Mouse (Mus musculus) forebrain, embryonic 10.5 days (tissue): Measurements from ENCODE around the gene Chaf1a. TPM values are rescaled to one million over a fixed set of nuclear protein-coding genes. Genes with fewer than 3 reads are reported as not detected.

Experiments
- DNase-seq: peaks from one replicate; pipeline ENCODE4 v3.0.0-alpha.2; 2017; ENCODE audit warnings: low spot score; ENCODE audit errors: extremely low spot score
- H3K27ac ChIP-seq: fragments of 300-500 bp; sonication (generic); 2 replicates; pipeline ENCODE4 v1.5.1; 2016; ENCODE audit warnings: mild to moderate bottlenecking
- H3K27me3 ChIP-seq: fragments of 300-500 bp; sonication (generic); 2 replicates; pipeline ENCODE4 v1.6.1; 2016; ENCODE audit warnings: mild to moderate bottlenecking; ENCODE audit not compliant: poor library complexity, severe bottlenecking
- H3K36me3 ChIP-seq: fragments of 300-500 bp; sonication (generic); replicated peaks from 2 replicates; pipeline ENCODE4 v1.6.1; 2016; ENCODE audit warnings: mild to moderate bottlenecking, moderate library complexity
- H3K4me1 ChIP-seq: fragments of 300-500 bp; sonication (generic); 2 replicates; pipeline ENCODE4 v1.6.1; 2016
- H3K4me3 ChIP-seq: fragments of 300-500 bp; sonication (generic); 2 replicates; pipeline ENCODE4 v1.5.1; 2016; ENCODE audit warnings: mild to moderate bottlenecking, moderate library complexity
- H3K9me3 ChIP-seq: fragments of 300-500 bp; sonication (generic); 2 replicates; pipeline ENCODE4 v1.6.1; 2016; ENCODE audit warnings: mild to moderate bottlenecking, moderate library complexity
- WGBS: fragments of 180-500 bp; shearing (Covaris S2); methylation state at CpG from one replicate; pipeline ENCODE4 v1.1.7; 2016; 5-methylcytosine and 5-hydroxymethylcytosine counted together
- polyA plus RNA-seq: library from polyadenylated mRNA; unstranded; fragments of >200 nt; fragmentation: Nextera tagmentation; extraction: Ambion mirVana; gene quantifications from 2 replicates; pipeline ENCODE4 v1.2.1, GENCODE M21; 2016

Gene Chaf1a
- 53.9 and 54.7 TPM in 2 replicates for polyA plus RNA-seq

DNA sequence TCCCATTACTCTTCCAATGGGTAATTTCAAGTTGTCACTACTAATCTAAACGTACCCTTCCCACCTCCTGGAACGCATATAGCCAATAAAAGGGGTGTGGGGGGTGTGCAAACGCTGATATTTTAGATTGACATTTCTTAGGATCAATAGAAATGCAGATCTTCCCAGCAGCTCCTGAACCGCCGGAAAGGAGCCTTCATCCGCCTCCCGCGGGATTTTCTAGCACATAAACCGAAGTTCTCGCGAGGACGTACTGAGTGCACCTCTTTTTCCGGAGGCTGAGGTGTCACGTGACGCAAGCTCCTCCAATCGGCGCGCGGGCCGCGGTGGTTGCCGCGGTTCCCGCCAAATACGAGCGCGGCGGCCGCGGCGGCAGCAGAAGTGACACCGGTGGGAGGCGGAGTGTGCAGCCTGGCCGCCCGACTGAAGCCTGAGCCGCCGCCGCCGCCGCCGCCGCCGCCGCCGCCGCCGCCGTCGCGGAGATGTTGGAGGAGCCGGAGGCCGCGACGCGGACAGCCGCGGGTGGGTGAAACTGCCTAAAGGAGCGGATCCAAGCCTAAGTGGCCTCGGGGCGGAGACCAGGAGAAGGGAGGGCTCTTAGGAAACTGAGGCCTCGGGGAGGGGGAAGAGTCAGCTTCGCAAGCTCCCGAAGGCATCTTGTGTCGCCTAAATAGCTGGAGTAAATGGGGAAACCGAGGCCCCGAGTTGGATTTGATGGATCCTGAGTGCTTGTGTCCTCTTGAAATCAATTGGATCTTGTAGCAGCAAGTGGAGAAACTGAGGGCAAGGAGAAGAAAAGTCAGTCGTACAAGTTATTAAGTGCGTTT, at the start of gene Chaf1a:
TSS of gene Chaf1a (plus strand) at position 410 of the 827 bp plus-strand sequence.
- Histone ChIP-seq H3K9me3 (no peaks in the 10 kb centered on the region), H3K27me3 (no peaks in the 10 kb centered on the region), H3K4me1 (peaks cover 34% of the 10 kb centered on the region), H3K4me3 (peak within 1 kb of the TSS; percentile 91), H3K27ac (peak within 1 kb of the TSS; percentile 96), H3K36me3 (peaks cover 30% of the 10 kb centered on the region)
- WGBS = under 1% methylated on average over 68 of the region's 68 CpGs
- DNase-seq = peak; percentile 95

DNA sequence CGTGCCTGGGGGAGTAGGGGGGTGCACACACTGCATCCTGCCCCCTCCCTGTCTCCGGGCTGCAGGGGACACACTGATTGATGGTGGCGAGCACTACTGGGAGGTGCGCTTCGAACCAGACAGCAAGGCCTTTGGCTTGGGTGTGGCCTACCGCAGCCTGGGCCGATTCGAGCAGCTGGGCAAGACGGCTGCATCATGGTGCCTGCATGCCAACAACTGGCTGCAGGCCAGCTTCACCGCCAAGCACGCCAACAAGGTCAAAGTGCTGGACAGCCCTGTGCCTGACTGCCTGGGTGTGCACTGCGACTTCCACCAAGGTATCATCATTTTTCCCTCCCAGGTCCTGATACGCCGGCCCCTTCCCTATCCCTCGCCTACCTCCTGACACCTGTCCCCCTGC, 44.2 kb upstream of the Chaf1a start:
- peaks cover 17% of the 10 kb centered on the region for H3K27me3 ChIP-seq
- 92% methylated on average over 15 of the region's 15 CpGs for WGBS
- H3K9me3 ChIP-seq = 0 out of 2 replicates have a peak, but pooled peaks cover 4% of the 10 kb centered on the region
- no peak overlapping the region for H3K4me3 ChIP-seq
- H3K27ac ChIP-seq = no peak overlapping the region
- H3K36me3 ChIP-seq = peaks cover 61% of the 10 kb centered on the region
- no peak for DNase-seq
- H3K4me1 ChIP-seq = peaks cover 13% of the 10 kb centered on the region

DNA sequence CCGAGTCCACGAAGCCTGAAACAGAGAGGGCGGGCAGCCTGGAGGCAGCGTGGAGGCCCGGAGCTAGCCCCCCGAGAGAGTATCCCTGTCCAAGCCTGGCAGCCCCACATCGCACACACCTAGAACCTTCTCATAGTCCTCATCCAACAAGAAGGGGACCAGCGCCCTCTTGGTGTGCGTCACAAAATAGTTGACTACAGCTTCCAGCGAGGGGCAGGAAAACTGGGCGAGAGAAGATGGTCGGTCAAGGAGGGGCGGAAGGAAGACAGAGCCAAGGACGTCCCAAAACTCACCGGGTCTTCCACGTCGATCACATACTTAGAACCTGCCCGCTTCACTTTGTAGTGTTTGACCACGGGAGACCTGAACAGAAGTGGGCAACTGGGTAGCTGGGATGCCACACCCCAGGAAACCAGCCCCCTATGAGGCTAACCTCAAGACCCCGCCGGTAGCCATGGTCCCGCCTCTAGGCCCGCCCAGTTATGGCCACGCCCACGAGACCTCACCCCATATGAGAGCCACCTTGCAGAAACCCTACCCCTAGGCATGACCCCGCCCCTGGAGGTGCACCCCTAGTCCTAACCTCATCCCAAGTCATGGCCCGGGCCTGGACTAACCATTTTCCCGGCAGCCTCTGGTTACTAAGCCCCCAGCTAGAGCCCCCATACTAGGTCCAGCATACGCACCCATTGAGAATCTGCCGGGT, 40.3 kb upstream of the Chaf1a start:
- peak overlapping the region; percentile 60; the same call in 1 of the 2 replicates for H3K27ac ChIP-seq
- peaks cover 13% of the 10 kb centered on the region for H3K4me1 ChIP-seq
- 0 out of 2 replicates have a peak, but pooled peaks cover 4% of the 10 kb centered on the region for H3K9me3 ChIP-seq
- H3K36me3 ChIP-seq = peaks cover 30% of the 10 kb centered on the region
- DNase-seq = no peak
- 5% methylated on average over 30 of the region's 30 CpGs for WGBS
- peak overlapping the region; percentile 42 for H3K4me3 ChIP-seq
- peaks cover 30% of the 10 kb centered on the region for H3K27me3 ChIP-seq

DNA sequence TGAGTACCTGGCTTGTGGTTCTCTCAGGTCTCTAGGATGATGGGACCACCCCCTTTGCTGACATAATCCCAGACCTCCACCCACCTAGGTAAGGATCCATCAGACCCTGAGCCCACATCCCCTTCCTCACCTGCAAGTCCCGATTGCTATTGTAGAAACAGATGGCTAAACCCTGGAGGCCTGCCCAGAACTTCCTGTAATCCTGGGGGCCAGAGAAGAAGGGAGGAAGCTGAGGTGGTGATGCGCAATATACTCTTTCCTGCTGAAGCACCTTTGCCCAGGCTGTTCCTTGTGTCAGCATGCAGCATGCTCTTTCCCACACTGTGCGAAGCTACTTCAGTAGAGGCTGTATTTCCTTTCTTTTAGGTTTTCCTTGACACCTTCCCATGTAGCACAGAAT, 37.2 kb upstream of the Chaf1a start:
- H3K27me3 ChIP-seq = peaks cover 36% of the 10 kb centered on the region
- no peak overlapping the region for H3K4me3 ChIP-seq
- peaks cover under 1% of the 10 kb centered on the region; the same call in 1 of the 2 replicates for H3K36me3 ChIP-seq
- no peaks in the 10 kb centered on the region for H3K9me3 ChIP-seq
- DNase-seq = no peak
- 85% methylated on average over 3 of the region's 3 CpGs for WGBS
- H3K4me1 ChIP-seq = peaks cover 28% of the 10 kb centered on the region
- H3K27ac ChIP-seq = no peak overlapping the region

DNA sequence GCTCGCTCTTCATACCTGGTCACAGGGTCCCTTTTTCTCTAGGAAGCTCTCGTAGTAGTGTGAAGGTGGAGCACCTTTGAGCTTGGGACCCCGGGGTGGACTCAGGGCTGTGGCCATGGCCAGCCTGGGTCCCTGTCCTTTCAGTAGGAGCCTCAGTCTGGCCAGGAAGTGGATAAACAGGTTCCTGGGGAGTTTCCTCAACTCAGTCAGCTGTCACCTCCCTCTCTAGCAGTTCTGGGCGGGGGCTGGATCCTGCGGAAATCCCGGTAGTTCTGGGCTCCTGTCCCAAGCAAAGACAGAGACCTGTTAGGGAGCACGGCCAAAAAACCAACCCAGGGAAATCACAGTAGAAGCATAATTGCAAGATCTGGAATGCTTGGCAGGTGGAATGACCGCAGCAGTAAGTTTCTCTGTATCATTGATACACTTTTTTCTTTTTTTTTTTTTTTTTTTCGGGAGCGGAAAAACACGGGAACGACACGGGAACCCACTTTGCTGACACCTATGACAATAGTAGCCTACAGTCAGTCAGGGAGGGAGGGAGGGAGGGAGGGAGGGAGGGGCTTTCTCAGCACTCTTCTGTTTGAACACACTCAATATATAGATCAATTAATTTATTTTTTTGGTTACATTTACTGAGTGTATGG, 34.7 kb upstream of the Chaf1a start, which contains the start of the genes Stap2 and Mpnd:
TSS of gene Stap2 (minus strand) at position 170 of the 647 bp plus-strand sequence.
TSS of gene Mpnd (plus strand) at position 297 of the 647 bp plus-strand sequence.
- peaks cover 38% of the 10 kb centered on the region for H3K4me1 ChIP-seq
- peak within 1 kb of the TSS; percentile 12; the same call in 1 of the 2 replicates for H3K4me3 ChIP-seq
- 57% methylated on average over 13 of the region's 13 CpGs for WGBS
- H3K27me3 ChIP-seq = peaks cover 23% of the 10 kb centered on the region
- peak; percentile 38 for DNase-seq
- no peaks in the 10 kb centered on the region for H3K9me3 ChIP-seq
- peaks cover 5% of the 10 kb centered on the region; the same call in 1 of the 2 replicates for H3K36me3 ChIP-seq
- no peak within 1 kb of the TSS for H3K27ac ChIP-seq

DNA sequence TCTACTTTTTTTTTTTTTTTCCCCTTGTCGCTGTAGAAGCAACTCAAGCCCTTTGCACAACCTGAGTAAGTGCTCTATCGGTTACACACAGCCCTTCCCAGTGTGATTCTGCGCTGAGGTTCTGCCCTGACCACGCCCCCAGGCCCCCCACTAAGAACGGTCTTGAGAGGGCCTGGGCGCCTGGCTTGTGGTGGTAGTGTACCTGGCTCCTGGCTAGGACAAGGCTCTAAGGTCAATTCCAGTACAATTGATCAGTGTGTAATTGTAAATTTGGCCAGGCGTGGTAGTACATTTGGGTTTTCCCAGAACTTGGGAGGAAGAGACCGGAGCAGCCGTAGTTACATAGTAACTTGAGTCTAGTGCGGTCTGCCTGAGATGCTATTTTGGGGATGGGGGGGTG, 33.3 kb upstream of the Chaf1a start:
- no peaks in the 10 kb centered on the region for H3K9me3 ChIP-seq
- H3K4me1 ChIP-seq = peaks cover 48% of the 10 kb centered on the region
- H3K27me3 ChIP-seq = peaks cover 15% of the 10 kb centered on the region
- WGBS = 52% methylated on average over 10 of the region's 10 CpGs
- H3K27ac ChIP-seq = peak overlapping the region; percentile 97
- DNase-seq = no peak
- no peak overlapping the region for H3K4me3 ChIP-seq
- H3K36me3 ChIP-seq = peaks cover 19% of the 10 kb centered on the region

DNA sequence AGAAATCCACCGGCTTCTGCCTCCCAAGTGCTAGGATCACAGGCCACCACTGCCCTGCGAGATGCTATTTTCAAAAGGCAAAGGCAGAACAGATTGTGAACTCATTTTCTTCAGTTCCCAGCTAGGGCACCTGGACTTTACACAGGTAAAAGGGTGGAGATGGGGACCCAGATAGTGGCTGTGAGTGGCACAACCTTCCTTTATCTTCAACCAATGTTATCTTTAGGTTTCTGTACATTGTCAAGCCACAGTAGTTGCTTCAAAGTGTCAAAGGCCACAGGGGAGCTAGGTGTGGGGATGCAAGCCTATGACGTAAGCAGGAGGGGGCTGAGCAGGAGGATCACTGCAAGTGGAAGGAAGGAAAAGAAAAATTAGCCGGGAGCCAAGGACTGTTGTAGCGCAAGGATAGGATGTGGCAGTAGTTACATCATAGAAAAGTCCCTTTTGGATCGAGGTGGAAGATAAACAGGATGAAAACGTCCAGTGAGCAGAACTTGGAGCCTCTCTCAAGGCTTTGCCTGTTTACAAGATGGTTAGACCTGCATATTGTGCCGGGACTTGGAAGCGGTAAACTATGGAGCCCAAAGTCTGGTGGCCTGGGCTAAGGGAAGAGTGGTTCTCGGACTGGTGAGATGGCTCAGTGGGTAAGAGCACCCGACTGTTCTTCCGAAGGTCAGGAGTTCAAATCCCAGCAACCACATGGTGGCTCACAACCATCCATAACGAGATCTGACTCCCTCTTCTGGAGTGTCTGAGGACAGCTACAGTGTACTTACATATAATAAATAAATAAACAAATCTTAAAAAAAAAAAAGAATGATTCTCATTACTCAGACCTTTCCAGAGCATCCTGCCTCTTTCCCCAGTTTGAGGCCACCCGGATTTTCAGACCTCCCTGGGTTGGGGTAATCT, 32.5 kb upstream of the Chaf1a start:
- Histone ChIP-seq H3K36me3 (peaks cover 26% of the 10 kb centered on the region), H3K4me3 (peak overlapping the region; percentile 85), H3K4me1 (peaks cover 48% of the 10 kb centered on the region), H3K9me3 (no peaks in the 10 kb centered on the region), H3K27me3 (peaks cover 12% of the 10 kb centered on the region), H3K27ac (peak overlapping the region; percentile 97)
- 33% methylated on average over 14 of the region's 14 CpGs for WGBS
- DNase-seq = peak; percentile 37

DNA sequence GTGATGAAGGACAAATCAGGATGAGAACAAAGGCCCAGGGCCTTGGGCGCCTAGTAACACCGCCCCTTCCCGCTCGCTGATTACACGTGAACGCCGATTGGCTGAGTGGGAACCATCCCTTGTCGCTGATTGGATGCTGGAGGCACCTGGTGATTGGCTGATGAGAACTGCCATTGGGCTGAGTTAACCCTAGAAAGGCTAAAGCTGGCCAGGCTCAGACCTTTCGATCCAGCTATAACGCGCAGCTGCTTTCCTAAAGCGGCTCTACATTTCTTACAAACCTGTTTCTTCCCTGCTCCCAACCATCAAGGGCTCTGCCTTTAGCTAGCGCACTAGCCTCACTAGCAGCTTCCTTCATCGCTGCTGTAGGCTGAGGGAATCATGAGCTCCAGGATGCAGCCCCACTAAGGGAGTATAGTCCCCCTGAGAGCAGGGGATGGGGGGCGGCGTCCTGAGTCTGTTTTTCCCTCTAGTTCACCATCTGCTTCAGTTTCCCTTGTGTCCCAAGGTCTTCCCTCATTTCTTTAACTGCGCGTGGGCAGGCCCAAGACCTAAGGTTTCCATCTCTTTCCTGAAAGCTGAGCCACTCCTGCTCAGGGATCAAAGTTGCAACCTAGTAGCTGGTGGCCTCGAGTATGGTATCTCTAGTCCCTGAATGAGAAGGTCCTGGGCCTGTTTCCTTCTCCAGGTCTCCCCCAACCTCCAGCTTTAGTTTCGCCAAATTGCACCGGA, 31.7 kb upstream of the Chaf1a start:
- peaks cover 48% of the 10 kb centered on the region for H3K4me1 ChIP-seq
- H3K27me3 ChIP-seq = peaks cover 9% of the 10 kb centered on the region
- H3K36me3 ChIP-seq = peaks cover 34% of the 10 kb centered on the region
- peak overlapping the region; percentile 97 for H3K27ac ChIP-seq
- DNase-seq = peak; percentile 96
- under 1% methylated on average over 21 of the region's 21 CpGs for WGBS
- no peaks in the 10 kb centered on the region for H3K9me3 ChIP-seq
- H3K4me3 ChIP-seq = peak overlapping the region; percentile 85

DNA sequence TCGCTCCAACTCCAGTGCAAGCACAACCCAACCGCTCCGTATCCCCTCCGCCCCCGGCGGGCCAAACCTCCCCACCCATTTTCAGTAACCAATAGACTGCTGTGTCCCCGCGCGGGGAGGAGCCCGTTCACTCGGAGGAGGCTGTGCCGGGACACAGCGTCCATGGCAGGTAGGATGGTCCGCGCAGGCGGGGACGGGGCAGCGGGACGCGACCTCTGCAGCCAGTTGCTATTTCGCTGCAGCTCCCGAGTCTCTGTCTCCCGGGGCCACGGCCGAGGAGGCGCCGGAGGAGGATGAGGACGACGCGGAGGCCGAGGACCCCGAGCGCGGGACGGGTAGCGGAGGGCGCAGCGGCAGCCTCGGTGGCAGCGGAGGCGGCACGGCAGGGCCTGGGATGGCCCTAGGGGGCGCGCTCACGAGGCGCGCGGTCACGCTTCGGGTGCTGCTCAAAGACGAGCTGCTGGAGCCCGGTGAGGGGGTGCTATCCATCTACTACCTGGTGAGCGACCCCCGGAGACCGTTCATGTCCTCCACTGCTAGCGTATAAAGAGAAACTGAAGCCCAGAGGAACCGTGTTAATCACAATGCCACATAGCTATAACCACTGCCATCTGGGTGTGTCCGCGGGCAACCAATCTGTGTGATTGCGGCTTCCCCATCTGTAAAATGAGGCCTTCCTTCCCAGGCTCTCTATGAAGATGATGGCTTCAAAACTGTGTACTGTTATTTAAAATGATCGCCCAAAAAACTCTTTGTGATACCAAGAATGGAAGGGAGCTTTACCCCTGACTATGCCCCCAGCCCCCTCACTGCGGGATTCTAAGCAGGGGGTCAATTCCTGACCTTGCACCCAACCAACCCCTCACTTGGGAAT, 30.9 kb upstream of the Chaf1a start:
- H3K4me3 ChIP-seq = peak overlapping the region; percentile 85
- H3K9me3 ChIP-seq = no peaks in the 10 kb centered on the region
- WGBS = under 1% methylated on average over 62 of the region's 62 CpGs
- peak; percentile 92 for DNase-seq
- peak overlapping the region; percentile 97 for H3K27ac ChIP-seq
- H3K27me3 ChIP-seq = peaks cover 9% of the 10 kb centered on the region
- peaks cover 48% of the 10 kb centered on the region for H3K4me1 ChIP-seq
- H3K36me3 ChIP-seq = peaks cover 42% of the 10 kb centered on the region

DNA sequence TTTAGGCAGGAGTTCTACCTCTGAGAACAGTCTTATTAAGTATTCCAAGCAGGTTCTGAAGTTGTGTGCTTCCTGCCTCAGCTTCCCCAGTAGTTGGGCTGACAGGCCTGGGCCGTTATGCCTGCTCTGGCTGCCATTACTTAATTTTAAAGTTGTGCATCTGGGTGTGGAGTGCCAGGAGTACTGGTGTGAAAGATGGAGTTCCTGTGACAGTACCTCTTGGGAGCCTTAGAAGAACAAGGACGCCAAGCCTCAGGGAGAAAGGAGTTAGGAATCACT, 30.3 kb upstream of the Chaf1a start:
- Histone ChIP-seq H3K9me3 (no peaks in the 10 kb centered on the region), H3K27ac (peak overlapping the region; percentile 97), H3K4me1 (peaks cover 48% of the 10 kb centered on the region), H3K4me3 (peak overlapping the region; percentile 85), H3K27me3 (peaks cover 7% of the 10 kb centered on the region), H3K36me3 (peaks cover 48% of the 10 kb centered on the region)
- DNase-seq = no peak
- 63% methylated on average over 2 of the region's 2 CpGs for WGBS

DNA sequence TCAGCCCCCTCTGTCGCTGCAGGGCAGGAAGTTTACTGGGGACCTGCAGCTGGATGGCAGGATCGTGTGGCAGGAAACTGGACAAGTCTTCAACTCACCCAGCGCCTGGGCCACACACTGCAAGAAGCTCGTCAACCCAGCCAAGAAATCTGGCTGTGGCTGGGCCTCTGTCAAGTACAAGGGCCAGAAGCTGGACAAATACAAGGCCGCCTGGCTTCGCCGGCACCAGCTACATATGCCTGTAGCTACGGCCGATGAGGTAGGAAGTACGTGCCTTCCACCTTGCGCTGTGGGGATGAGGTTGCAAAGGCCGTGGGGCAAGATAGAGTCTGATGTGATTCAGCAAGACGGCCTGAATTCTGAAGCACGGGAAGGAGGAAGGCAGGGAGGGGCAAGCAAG, 30.0 kb upstream of the Chaf1a start:
- H3K27me3 ChIP-seq = peaks cover 3% of the 10 kb centered on the region
- H3K9me3 ChIP-seq = no peaks in the 10 kb centered on the region
- H3K4me1 ChIP-seq = peaks cover 46% of the 10 kb centered on the region
- WGBS = 78% methylated on average over 14 of the region's 14 CpGs
- H3K36me3 ChIP-seq = peaks cover 51% of the 10 kb centered on the region
- no peak for DNase-seq
- H3K4me3 ChIP-seq = peak overlapping the region; percentile 85
- peak overlapping the region; percentile 97 for H3K27ac ChIP-seq
